Mouse (Mus musculus): ENCODE results near the gene Gm3106. TPM values are rescaled to one million over a fixed set of nuclear protein-coding genes. Genes with fewer than 3 reads are reported as not detected.
"Not testable (repeated sequence)": the region's sequence is repeated elsewhere in the genome, so short reads cannot be mapped to it uniquely, and the experiment has no call there.

The Gm3106 gene
- total RNA-seq (2021): not detected
- long read RNA-seq: 0 reads

DNA sequence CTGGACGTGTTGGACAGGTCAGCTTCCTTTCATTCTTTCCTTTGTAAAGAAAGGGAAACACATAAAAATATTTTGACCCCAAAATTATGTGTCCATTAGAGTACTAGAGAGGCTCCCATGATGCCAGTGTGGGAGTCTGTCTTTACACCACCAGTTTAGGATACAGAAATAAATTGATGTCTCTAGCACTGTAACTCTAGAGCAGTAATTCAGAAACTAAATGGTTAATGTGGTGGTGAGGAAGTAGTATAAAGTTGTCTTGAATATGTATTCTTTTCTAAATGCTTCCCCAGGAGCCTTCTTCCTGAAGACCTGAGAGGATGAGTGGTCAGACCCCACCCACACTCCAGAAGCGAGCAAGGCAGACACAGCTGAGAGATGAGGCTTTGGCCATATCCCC lies at the start of gene Gm3106:
Gene Gm3106 (plus strand): TSS at position 301 of the 400 bp plus-strand sequence.
- not testable (repeated sequence) for DNase-seq (ENCODE audit: low spot score in 2 of 2)

Other genes with a start within 250 kb of the Gm3106 start
- not detected for gene BC061212, start 147.5 kb upstream of the Gm3106 start, total RNA-seq (2021)
- not detected for gene Gm6351, start 141.6 kb upstream of the Gm3106 start, total RNA-seq (2021)
- not detected for gene A430089I19Rik, start 88.8 kb downstream of the Gm3106 start, total RNA-seq (2021)
- gene Gm6502, start 96.4 kb downstream of the Gm3106 start, total RNA-seq (2021): not detected
- not detected for gene AA792892, start 121.7 kb downstream of the Gm3106 start, total RNA-seq (2021)
- not detected for gene Gm7682, start 227.8 kb downstream of the Gm3106 start, total RNA-seq (2021)

Measured in layer of hippocampus, postnatal 10 days (tissue).